Mouse (Mus musculus): ENCODE data around the gene Tbl1x. TPM values are rescaled to one million over a fixed set of nuclear protein-coding genes. Genes with fewer than 3 reads are reported as not detected.

Gene Tbl1x
- polyA plus RNA-seq, 1 experiment from 2014 or later: 37.9 TPM

GRCm38 (mm10) chrX:77517274-77518085 is 6.7 kb downstream of the Tbl1x start:
- Histone ChIP-seq H3K9ac (replicated peaks; ENCODE audit: low read depth) (no peak overlapping the region), H3K36me3 (ENCODE audit: insufficient read depth, low read length) (no peaks in the 10 kb centered on the region), H3K4me3 (ENCODE audit: low read depth, low read length) (no peak overlapping the region), H3K4me2 (replicated peaks; ENCODE audit: low read depth, low read length) (no peak overlapping the region), H3K9me3 (ENCODE audit: low read length) (no peaks in the 10 kb centered on the region), H3K4me1 (ENCODE audit: insufficient read depth, low read depth, low read length) (no peaks in the 10 kb centered on the region; the same call in 1 of the 2 replicates), H3K27ac (ENCODE audit: low read length) (no peak overlapping the region), H3K27me3 (replicated peaks; ENCODE audit: insufficient read depth, low read length) (no peaks in the 10 kb centered on the region)
- WGBS: 26% methylated on average over 8 of the region's 8 CpGs
- no peak for TF ChIP-seq CTCF (IDR thresholded peaks at IDR 0.05)
- TF ChIP-seq EP300 (IDR thresholded peaks at IDR 0.05): no peak
- DNase-seq (ENCODE audit: low spot score) (no peak), ATAC-seq (no peak)

DNA sequence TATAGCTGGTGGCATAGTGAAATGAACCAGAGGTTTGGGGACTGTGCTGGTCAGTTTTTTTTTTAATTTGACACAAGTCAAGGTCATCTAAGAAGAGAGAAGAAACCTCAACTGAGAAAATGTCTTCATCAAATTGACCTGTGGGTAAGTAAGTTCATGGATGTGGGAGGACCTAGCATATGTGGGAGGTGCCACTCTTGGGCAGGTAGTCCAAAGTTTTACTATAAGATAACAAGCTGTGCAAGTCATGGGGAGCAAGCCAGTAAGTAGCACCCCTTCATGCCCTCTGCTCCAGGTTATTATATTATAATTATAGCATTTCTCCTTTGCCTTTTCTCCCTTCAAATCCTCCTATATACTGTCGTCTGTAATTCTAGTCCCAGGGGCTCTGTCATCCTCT is 8.1 kb downstream of the Tbl1x start:
- Histone ChIP-seq H3K4me1 (ENCODE audit: insufficient read depth, low read depth, low read length) (no peaks in the 10 kb centered on the region; the same call in 1 of the 2 replicates), H3K9ac (replicated peaks; ENCODE audit: low read depth) (no peak overlapping the region), H3K4me3 (ENCODE audit: low read depth, low read length) (no peak overlapping the region), H3K27ac (ENCODE audit: low read length) (no peak overlapping the region), H3K27me3 (replicated peaks; ENCODE audit: insufficient read depth, low read length) (no peaks in the 10 kb centered on the region), H3K36me3 (ENCODE audit: insufficient read depth, low read length) (no peaks in the 10 kb centered on the region), H3K9me3 (ENCODE audit: low read length) (no peaks in the 10 kb centered on the region), H3K4me2 (replicated peaks; ENCODE audit: low read depth, low read length) (no peak overlapping the region)
- 81% methylated on average over 1 of the region's 1 CpGs for WGBS
- DNase-seq (ENCODE audit: low spot score) (no peak), ATAC-seq (no peak)
- TF ChIP-seq CTCF (IDR thresholded peaks at IDR 0.05) (no peak), EP300 (IDR thresholded peaks at IDR 0.05) (no peak)

GRCm38 (mm10) chrX:77522842-77523375 is 12.1 kb downstream of the Tbl1x start:
- Histone ChIP-seq H3K36me3 (ENCODE audit: insufficient read depth, low read length) (no peaks in the 10 kb centered on the region), H3K27me3 (replicated peaks; ENCODE audit: insufficient read depth, low read length) (no peaks in the 10 kb centered on the region), H3K9me3 (ENCODE audit: low read length) (no peaks in the 10 kb centered on the region), H3K27ac (ENCODE audit: low read length) (no peak overlapping the region), H3K9ac (replicated peaks; ENCODE audit: low read depth) (no peak overlapping the region), H3K4me2 (replicated peaks; ENCODE audit: low read depth, low read length) (no peak overlapping the region), H3K4me1 (ENCODE audit: insufficient read depth, low read depth, low read length) (no peaks in the 10 kb centered on the region; the same call in 1 of the 2 replicates), H3K4me3 (ENCODE audit: low read depth, low read length) (no peak overlapping the region)
- TF ChIP-seq CTCF (IDR thresholded peaks at IDR 0.05): no peak
- no peak for TF ChIP-seq EP300 (IDR thresholded peaks at IDR 0.05)
- no peak for DNase-seq (ENCODE audit: low spot score)
- 25% methylated on average over 3 of the region's 3 CpGs for WGBS
- no peak for ATAC-seq

DNA sequence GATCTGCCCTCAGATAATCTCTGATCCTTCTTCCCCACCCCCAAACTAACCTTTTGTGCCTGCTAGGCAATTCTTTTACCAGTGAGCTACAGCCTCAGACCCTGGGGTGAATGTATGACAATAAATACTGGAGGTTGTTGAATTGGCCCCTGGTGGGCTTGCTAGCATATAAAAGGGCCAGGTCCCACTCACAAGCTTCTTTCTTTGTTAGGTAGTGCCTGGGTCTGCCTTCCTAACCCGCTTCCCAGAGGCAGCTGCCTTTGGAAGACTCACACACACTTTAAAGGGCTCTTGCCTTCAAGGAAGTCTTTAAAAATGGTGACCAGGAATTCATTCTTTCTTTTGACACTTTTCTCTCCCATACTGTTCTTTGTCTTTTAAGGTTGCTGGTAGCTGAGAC is 14.4 kb downstream of the Tbl1x start:
- no peaks in the 10 kb centered on the region for H3K36me3 ChIP-seq (ENCODE audit: insufficient read depth, low read length)

DNA sequence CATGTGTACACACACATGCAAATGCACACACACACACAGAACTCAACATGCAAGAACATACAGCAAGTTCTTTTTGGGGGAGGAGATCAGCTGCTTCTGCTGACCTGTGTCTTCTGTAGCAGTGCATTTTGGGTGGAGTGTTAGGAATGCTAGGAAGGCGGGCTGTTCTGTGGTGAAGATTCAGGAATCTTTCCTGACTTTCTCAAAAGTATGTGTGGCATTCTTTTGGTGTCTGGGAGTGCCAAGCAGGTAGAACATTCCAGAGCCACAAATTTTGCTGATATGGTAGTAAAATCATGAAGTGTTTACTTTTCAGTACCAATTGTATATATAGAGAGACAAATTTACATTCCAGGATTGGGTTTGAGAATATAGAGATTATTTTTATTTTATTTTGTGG is 17.6 kb downstream of the Tbl1x start:
- Histone ChIP-seq H3K27me3 (replicated peaks; ENCODE audit: insufficient read depth, low read length) (no peaks in the 10 kb centered on the region), H3K4me2 (replicated peaks; ENCODE audit: low read depth, low read length) (no peak overlapping the region), H3K4me3 (ENCODE audit: low read depth, low read length) (no peak overlapping the region), H3K36me3 (ENCODE audit: insufficient read depth, low read length) (no peaks in the 10 kb centered on the region), H3K27ac (ENCODE audit: low read length) (no peak overlapping the region), H3K9me3 (ENCODE audit: low read length) (no peaks in the 10 kb centered on the region), H3K4me1 (ENCODE audit: insufficient read depth, low read depth, low read length) (no peaks in the 10 kb centered on the region), H3K9ac (replicated peaks; ENCODE audit: low read depth) (no peak overlapping the region)
- TF ChIP-seq CTCF (IDR thresholded peaks at IDR 0.05) (no peak), EP300 (IDR thresholded peaks at IDR 0.05) (peak; percentile 58)
- 50% methylated on average over 1 of the region's 1 CpGs for WGBS
- ATAC-seq (no peak), DNase-seq (ENCODE audit: low spot score) (no peak)

More for the DNA sequence above, 14.4 kb downstream of the Tbl1x start:
- H3K4me1 ChIP-seq (ENCODE audit: insufficient read depth, low read depth, low read length): no peaks in the 10 kb centered on the region; the same call in 1 of the 2 replicates
- no peak overlapping the region for H3K9ac ChIP-seq (replicated peaks; ENCODE audit: low read depth)
- H3K4me2 ChIP-seq (replicated peaks; ENCODE audit: low read depth, low read length): no peak overlapping the region
- no peak for DNase-seq (ENCODE audit: low spot score)
- TF ChIP-seq EP300 (IDR thresholded peaks at IDR 0.05): no peak
- TF ChIP-seq CTCF (IDR thresholded peaks at IDR 0.05): no peak
- H3K4me3 ChIP-seq (ENCODE audit: low read depth, low read length): no peak overlapping the region
- H3K27me3 ChIP-seq (replicated peaks; ENCODE audit: insufficient read depth, low read length): no peaks in the 10 kb centered on the region
- no peak overlapping the region for H3K27ac ChIP-seq (ENCODE audit: low read length)
- WGBS: 67% methylated on average over 1 of the region's 1 CpGs
- no peak for ATAC-seq
- no peaks in the 10 kb centered on the region for H3K9me3 ChIP-seq (ENCODE audit: low read length)

DNA sequence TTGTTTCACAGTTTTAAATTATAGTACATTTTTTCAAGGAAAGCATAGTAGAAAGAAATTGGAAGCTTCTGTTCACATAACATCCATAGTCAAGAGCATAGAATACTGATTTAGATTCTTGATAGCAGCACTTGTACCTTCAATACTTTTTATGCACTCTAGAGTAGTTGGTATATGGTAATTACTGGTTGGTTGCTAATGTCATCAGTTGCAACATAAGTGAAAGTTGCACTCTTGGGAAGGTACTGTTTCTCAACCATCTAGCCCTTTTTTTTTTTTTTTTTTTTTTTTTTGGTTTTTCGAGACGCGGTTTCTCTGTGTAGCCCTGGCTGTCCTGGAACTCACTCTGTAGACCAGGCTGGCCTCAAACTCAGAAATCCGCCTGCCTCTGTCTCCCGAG is 20.2 kb downstream of the Tbl1x start:
- Histone ChIP-seq H3K27ac (ENCODE audit: low read length) (no peak overlapping the region), H3K4me2 (replicated peaks; ENCODE audit: low read depth, low read length) (no peak overlapping the region), H3K9me3 (ENCODE audit: low read length) (no peaks in the 10 kb centered on the region), H3K9ac (replicated peaks; ENCODE audit: low read depth) (no peak overlapping the region), H3K4me3 (ENCODE audit: low read depth, low read length) (no peak overlapping the region), H3K4me1 (ENCODE audit: insufficient read depth, low read depth, low read length) (no peaks in the 10 kb centered on the region), H3K27me3 (replicated peaks; ENCODE audit: insufficient read depth, low read length) (no peaks in the 10 kb centered on the region), H3K36me3 (ENCODE audit: insufficient read depth, low read length) (no peaks in the 10 kb centered on the region)
- WGBS: 86% methylated on average over 2 of the region's 5 CpGs
- DNase-seq (ENCODE audit: low spot score): no peak
- no peak for TF ChIP-seq CTCF (IDR thresholded peaks at IDR 0.05)
- TF ChIP-seq EP300 (IDR thresholded peaks at IDR 0.05): no peak
- no peak for ATAC-seq

Data from lung, postnatal 0 days (tissue).